8 mouse cellular contexts compared by ENCODE assay signal in the genomic region with DNA sequence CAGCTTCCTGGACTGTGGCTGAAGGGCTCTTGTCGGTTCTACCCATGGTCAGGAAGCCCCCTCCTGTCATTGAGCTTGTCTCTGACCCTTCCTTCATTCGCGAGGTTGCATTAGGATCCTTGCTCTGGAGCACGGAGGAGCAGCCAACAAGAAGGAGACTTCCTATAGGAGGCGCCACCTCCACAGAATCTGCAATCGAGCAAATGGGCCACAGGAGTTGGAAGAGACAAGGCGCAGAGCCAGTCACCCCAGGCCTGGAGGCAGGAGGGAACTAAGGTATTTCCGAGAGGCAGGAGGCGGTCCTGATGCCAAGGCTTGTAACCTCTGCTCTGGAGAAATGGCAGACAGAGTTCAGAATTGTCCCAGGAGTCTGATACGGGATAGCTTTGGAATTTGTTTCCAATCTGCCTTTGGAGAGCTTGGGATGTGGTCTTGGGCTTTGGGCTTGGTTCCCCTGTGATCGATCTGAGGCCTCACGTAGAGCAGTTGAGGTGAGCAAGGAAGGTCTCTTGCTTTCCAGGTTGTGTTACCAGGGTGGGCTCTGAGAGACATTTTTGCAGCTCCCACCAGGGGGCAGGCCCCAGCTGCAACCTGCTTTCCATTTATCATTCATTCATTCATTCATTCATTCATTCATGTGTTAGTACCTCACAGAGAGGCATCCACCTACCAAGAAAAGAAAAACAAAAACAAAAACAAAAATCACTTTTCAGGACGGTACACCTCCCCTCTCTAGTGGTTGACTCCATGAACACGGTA. TPM values are rescaled to one million over a fixed set of nuclear protein-coding genes. Genes with fewer than 3 reads are reported as not detected.
A peak's percentile ranks its signal among the peaks of the same experiment; 100 is the strongest.
DNase-seq lines count a peak whose midpoint lies in the region; TF ChIP-seq lines count a peak whose summit lies in the region.

No protein-coding gene starts in this region.

- peak; percentile 18 for DNase-seq in adrenal gland, postnatal 10 days
- DNase-seq in adrenal gland, postnatal 25 days: no peak
- peak; percentile 58 for DNase-seq in left cerebral cortex, postnatal 4 days
- DNase-seq in left cerebral cortex, adult 11 months (ENCODE audit: low spot score): no peak
- DNase-seq in brain, embryonic 14.5 days (ENCODE audit: low read depth): peak; percentile 43
- DNase-seq in retina, embryonic 14.5 days (ENCODE audit: low spot score): peak; percentile 74
- DNase-seq in frontal cortex, postnatal 10 days (ENCODE audit: low spot score in 2 of 2): no peak
- no peak for DNase-seq in adrenal gland, adult 18-20 months (ENCODE audit: low spot score in 2 of 2)

- TF ChIP-seq POLR2A in brain, embryonic 14.5 days (IDR thresholded peaks at IDR 0.05; ENCODE audit: borderline replicate concordance, extremely low read depth, insufficient read depth, insufficient read length, poor library complexity, severe bottlenecking): no peak

- peak; percentile 37; the same call in 1 of the 2 replicates for TF ChIP-seq CTCF in brain, embryonic 14.5 days (IDR thresholded peaks at IDR 0.05; ENCODE audit: borderline replicate concordance, extremely low read depth, insufficient read depth, insufficient read length)

- intact Hi-C loops in left cerebral cortex, postnatal 4 days (cut with DNase I): loop anchor here (5.0 kb wide), 2 partner anchors 98 to 333 kb away; no protein-coding TSS in a partner anchor

RNA-seq across cellular contexts. Expression of gene Rab11fip4, which starts 1.5 kb away (rescaled TPM):
- total RNA-seq in adrenal gland, postnatal 10 days (2021): 1 to 10 TPM; 5.1 to 5.9 TPM
- 3.4 and 4.2 TPM in 2 replicates for total RNA-seq in adrenal gland, postnatal 25 days (2021)
- 100 to 1,000 TPM; 142 to 144 TPM for total RNA-seq in left cerebral cortex, postnatal 4 days (2021)
- polyA plus RNA-seq in brain, embryonic 14.5 days (2012; rRNA removed): 39.5 and 55.0 TPM in 2 replicates
- 1 to 10 TPM; 2.0 to 4.3 TPM for total RNA-seq in adrenal gland, adult 18-20 months (2021)

RNA-seq across cellular contexts. Expression of gene Evi2a, which starts 59.1 kb away (rescaled TPM):
- 1 to 10 TPM; 2.3 to 3.0 TPM for total RNA-seq in adrenal gland, postnatal 10 days (2021)
- 0.62 and 1.3 TPM in 2 replicates for total RNA-seq in adrenal gland, postnatal 25 days (2021)
- 1 to 10 TPM; 1.6 to 3.4 TPM for total RNA-seq in left cerebral cortex, postnatal 4 days (2021)
- 2.2 and 2.4 TPM in 2 replicates for polyA plus RNA-seq in brain, embryonic 14.5 days (2012; rRNA removed)
- total RNA-seq in adrenal gland, adult 18-20 months (2021): 1 to 10 TPM; 2.9 to 3.3 TPM

RNA-seq across cellular contexts. Expression of gene Evi2, which starts 59.1 kb away (rescaled TPM):
- total RNA-seq in adrenal gland, postnatal 10 days (2021): under 1 TPM; 0.18 to 0.27 TPM
- total RNA-seq in adrenal gland, postnatal 25 days (2021): not detected in 2 replicates
- not detected for total RNA-seq in left cerebral cortex, postnatal 4 days (2021)
- polyA plus RNA-seq in brain, embryonic 14.5 days (2012; rRNA removed): 0.03 and 0.07 TPM in 2 replicates
- total RNA-seq in adrenal gland, adult 18-20 months (2021): under 1 TPM; 0.10 to 0.23 TPM

Comparison
In these comparisons a context has a peak if more than half of its experiments do, and no peak if none do; other contexts are left out.
1. DNase-seq: peak in adrenal gland, postnatal 10 days (single experiment), left cerebral cortex, postnatal 4 days (single experiment), brain, embryonic 14.5 days (single experiment) and retina, embryonic 14.5 days (single experiment); none in adrenal gland, postnatal 25 days (single experiment), left cerebral cortex, adult 11 months (single experiment), frontal cortex, postnatal 10 days (0 of 2) and adrenal gland, adult 18-20 months (0 of 2).
2. RNA of gene Rab11fip4, which starts 1.5 kb away (total RNA-seq): 142 to 144 TPM in left cerebral cortex, postnatal 4 days; 5.1 to 5.9 TPM in adrenal gland, postnatal 10 days, 2.0 to 4.3 TPM in adrenal gland, adult 18-20 months and 3.4 to 4.2 TPM in adrenal gland, postnatal 25 days; every median in the first group is over 10 times any median in the second.